Mouse (Mus musculus) kidney, postnatal 0 days (tissue): ENCODE measurements at regions not wholly inside any gene's neighbourhood (a gene's known extent, or its start where the extent isn't known, plus 50 kb on each side); places are given as distances from the start of the nearest gene placed in this dataset.
A peak's percentile ranks its signal among the peaks of the same experiment; 100 is the strongest.

Experiments used
- ATAC-seq: fragments of 200-750 bp; cut with Nextera tagmentation; replicated peaks from 2 replicates; pipeline ENCODE4 v1.8.0; 2017; ENCODE audit warnings: low read depth, moderate number of reproducible peaks, moderate TSS enrichment, moderate library complexity; ENCODE audit not compliant: low FRiP score
- DNase-seq: peaks from one replicate; pipeline ENCODE4 v3.0.0-alpha.2; 2016; ENCODE audit warnings: low spot score
- H3K27ac ChIP-seq: fragments of 300-500 bp; sonication (generic); 2 replicates; pipeline ENCODE4 v1.5.1; 2014; ENCODE audit warnings: mild to moderate bottlenecking
- H3K27me3 ChIP-seq: fragments of 300-500 bp; sonication (generic); 2 replicates; pipeline ENCODE4 v1.6.1; 2014; ENCODE audit warnings: low read length, mixed read lengths; ENCODE audit not compliant: insufficient read depth
- H3K36me3 ChIP-seq: fragments of 300-500 bp; sonication (generic); 2 replicates; pipeline ENCODE4 v1.6.1; 2014; ENCODE audit warnings: low read length, mixed read lengths; ENCODE audit not compliant: insufficient read depth
- H3K4me1 ChIP-seq: fragments of 300-500 bp; sonication (generic); replicated peaks from 2 replicates; pipeline ENCODE4 v1.6.1; 2014; ENCODE audit warnings: antibody characterized with exemption, low read length, mixed read lengths; ENCODE audit not compliant: insufficient read depth
- H3K4me2 ChIP-seq: fragments of 300-500 bp; sonication (generic); 2 replicates; pipeline ENCODE4 v1.6.1; 2014; ENCODE audit warnings: mild to moderate bottlenecking, low read length, moderate library complexity, mixed read lengths
- H3K4me3 ChIP-seq: fragments of 300-500 bp; sonication (generic); replicated peaks from 2 replicates; pipeline ENCODE4 v1.5.1; 2014; ENCODE audit warnings: low read depth, low read length
- H3K9ac ChIP-seq: fragments of 300-500 bp; sonication (generic); 2 replicates; pipeline ENCODE4 v1.6.1; 2014; ENCODE audit warnings: low read depth, low read length
- H3K9me3 ChIP-seq: fragments of 300-500 bp; sonication (generic); replicated peaks from 2 replicates; pipeline ENCODE4 v1.6.1; 2016; ENCODE audit warnings: low read length, inconsistent platforms, mixed read lengths
- CTCF ChIP-seq: IDR thresholded peaks from 2 replicates; pipeline ENCODE4 v1.5.1; 2016; ENCODE audit warnings: antibody characterized with exemption, low read depth, mild to moderate bottlenecking, moderate library complexity
- WGBS: fragments of 180-500 bp; shearing (Covaris S2); extraction: QIAGEN DNeasy Blood & Tissue Kit; methylation state at CpG from one replicate; pipeline ENCODE4 v1.1.7; 2014; 5-methylcytosine and 5-hydroxymethylcytosine counted together

DNA sequence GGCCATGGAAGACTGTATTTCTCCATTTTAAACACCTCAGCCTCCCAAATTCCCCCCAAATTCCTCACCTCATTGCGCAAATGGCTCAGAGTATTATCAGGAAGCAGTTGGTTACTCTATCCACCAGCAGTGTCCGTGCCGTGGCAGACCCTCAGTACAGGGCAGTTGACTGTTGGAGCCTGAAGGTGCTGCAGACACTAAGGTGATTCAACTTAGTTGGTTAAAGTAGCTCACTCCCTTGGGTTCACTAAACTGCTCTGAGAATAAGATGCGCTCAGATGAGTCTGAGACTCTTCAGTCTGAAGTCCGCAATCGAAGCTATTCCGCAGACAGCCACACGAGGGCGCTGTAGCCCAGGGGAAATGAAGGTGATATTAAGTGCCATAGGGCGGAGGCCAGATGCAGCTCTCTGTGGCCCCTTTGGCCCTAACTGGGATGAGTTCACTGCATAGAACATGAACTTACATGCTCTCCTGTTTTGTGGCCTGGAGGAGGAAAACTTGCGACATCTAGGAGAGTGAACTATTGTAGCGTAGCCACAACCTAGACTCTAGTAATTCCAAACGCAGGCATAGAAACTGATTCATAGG, 62.9 kb downstream of the Amer3 start:
- TF ChIP-seq CTCF = peak; percentile 95
- peak; percentile 73 for DNase-seq
- H3K9ac ChIP-seq = no peak overlapping the region
- no peak overlapping the region for H3K4me2 ChIP-seq
- no peak overlapping the region for H3K27ac ChIP-seq
- 35% methylated on average over 13 of the region's 13 CpGs for WGBS
- no peaks in the 10 kb centered on the region for H3K27me3 ChIP-seq
- no peaks in the 10 kb centered on the region for H3K9me3 ChIP-seq
- no peak overlapping the region for H3K4me3 ChIP-seq
- peak; percentile 36; the same call in 1 of the 2 replicates for ATAC-seq
- H3K4me1 ChIP-seq = no peaks in the 10 kb centered on the region
- H3K36me3 ChIP-seq = no peaks in the 10 kb centered on the region

DNA sequence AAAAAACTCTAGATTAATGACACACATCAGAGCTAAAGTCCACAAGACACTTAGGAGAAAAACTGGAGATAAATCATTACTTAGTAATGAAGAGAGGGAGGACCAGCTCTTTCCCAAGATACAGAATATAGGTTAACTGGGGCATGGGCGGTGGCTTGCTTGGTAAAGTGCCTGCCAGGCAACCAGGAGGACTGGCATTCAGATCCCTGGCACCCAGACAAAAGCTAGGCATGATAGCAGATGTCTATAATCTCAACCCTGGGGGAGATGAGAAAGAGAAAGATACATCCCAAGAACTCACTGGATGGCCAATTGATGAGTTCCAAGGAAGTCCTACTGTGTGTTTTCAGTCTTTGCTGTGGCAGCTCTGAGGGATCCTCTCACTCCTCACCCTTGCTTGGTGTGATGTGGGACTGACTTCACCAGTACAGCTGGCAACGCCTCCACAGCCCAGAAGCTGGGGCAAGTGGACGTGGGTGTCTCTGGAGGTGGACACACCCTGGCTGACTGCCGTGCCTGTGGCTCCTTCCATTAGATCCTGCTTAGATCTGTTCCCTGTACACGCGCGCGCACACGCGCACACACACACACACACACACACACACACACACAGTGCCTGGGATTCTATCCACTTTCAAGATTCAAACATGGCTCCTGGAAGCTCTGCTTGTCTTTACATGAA, 74.6 kb downstream of the Amer3 start:
- Histone ChIP-seq H3K9me3 (no peaks in the 10 kb centered on the region), H3K36me3 (no peaks in the 10 kb centered on the region), H3K27ac (no peak overlapping the region), H3K9ac (no peak overlapping the region), H3K4me3 (no peak overlapping the region), H3K4me1 (no peaks in the 10 kb centered on the region), H3K27me3 (no peaks in the 10 kb centered on the region), H3K4me2 (no peak overlapping the region)
- DNase-seq (no peak), ATAC-seq (no peak)
- 89% methylated on average over 10 of the region's 10 CpGs for WGBS
- TF ChIP-seq CTCF = no peak

DNA sequence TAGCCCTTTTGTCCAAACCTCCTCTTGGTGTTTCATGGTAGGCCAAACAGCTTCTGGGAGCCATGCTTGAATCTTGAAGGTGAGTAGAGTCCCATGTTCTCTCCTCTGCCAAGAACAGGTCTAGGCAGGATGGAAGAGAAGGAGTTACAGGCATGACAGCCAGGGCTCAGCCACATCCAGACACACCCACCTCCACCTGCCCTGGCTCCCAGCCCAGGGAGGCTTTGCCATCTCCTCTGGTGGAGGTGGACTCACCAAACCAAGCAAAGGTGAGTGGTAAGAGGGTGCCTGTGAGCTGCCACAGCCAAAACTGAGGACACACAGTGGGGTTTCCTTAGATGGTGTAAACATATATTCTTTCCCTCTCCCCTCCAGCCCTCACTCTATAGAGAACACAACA, 78.0 kb downstream of the Amer3 start:
- Histone ChIP-seq H3K36me3 (no peaks in the 10 kb centered on the region), H3K27ac (no peak overlapping the region), H3K4me2 (no peak overlapping the region), H3K9me3 (no peaks in the 10 kb centered on the region), H3K4me1 (no peaks in the 10 kb centered on the region), H3K27me3 (no peaks in the 10 kb centered on the region), H3K9ac (no peak overlapping the region), H3K4me3 (no peak overlapping the region)
- DNase-seq (no peak), ATAC-seq (no peak)
- no peak for TF ChIP-seq CTCF

GRCm38 (mm10) chr1:34663875-34664547, 84.6 kb downstream of the Amer3 start:
- Histone ChIP-seq H3K36me3 (no peaks in the 10 kb centered on the region), H3K9me3 (no peaks in the 10 kb centered on the region), H3K4me2 (no peak overlapping the region), H3K27ac (no peak overlapping the region), H3K9ac (no peak overlapping the region), H3K4me1 (no peaks in the 10 kb centered on the region), H3K27me3 (no peaks in the 10 kb centered on the region), H3K4me3 (no peak overlapping the region)
- DNase-seq = no peak
- no peak for TF ChIP-seq CTCF
- no peak for ATAC-seq
- WGBS = 72% methylated on average over 4 of the region's 4 CpGs

GRCm38 (mm10) chr1:34664816-34665511, 85.5 kb downstream of the Amer3 start:
- Histone ChIP-seq H3K4me3 (no peak overlapping the region), H3K4me1 (no peaks in the 10 kb centered on the region), H3K36me3 (no peaks in the 10 kb centered on the region), H3K9ac (no peak overlapping the region), H3K4me2 (no peak overlapping the region), H3K27ac (no peak overlapping the region), H3K9me3 (no peaks in the 10 kb centered on the region), H3K27me3 (no peaks in the 10 kb centered on the region)
- 85% methylated on average over 11 of the region's 11 CpGs for WGBS
- no peak for TF ChIP-seq CTCF
- ATAC-seq (no peak), DNase-seq (no peak)

GRCm38 (mm10) chr1:34665512-34665854, 86.0 kb downstream of the Amer3 start:
- 83% methylated on average over 5 of the region's 5 CpGs for WGBS
- TF ChIP-seq CTCF = no peak
- no peak for ATAC-seq

More at GRCm38 (mm10) chr1:34665512-34665854, 86.0 kb downstream of the Amer3 start:
- H3K27me3 ChIP-seq = no peaks in the 10 kb centered on the region
- H3K4me1 ChIP-seq = no peaks in the 10 kb centered on the region
- no peaks in the 10 kb centered on the region for H3K36me3 ChIP-seq
- DNase-seq = no peak
- H3K9ac ChIP-seq = no peak overlapping the region
- no peak overlapping the region for H3K4me2 ChIP-seq
- H3K9me3 ChIP-seq = no peaks in the 10 kb centered on the region
- no peak overlapping the region for H3K27ac ChIP-seq
- no peak overlapping the region for H3K4me3 ChIP-seq
